Mouse (Mus musculus) ES-Bruce4 (cell line): Measurements from ENCODE around the gene Rasa4. TPM values are rescaled to one million over a fixed set of nuclear protein-coding genes. Genes with fewer than 3 reads are reported as not detected.

ENCODE experiments used
- polyA plus RNA-seq: library from polyadenylated mRNA; stranded (reverse); fragments of >200 nt; gene quantifications from 2 replicates; pipeline ENCODE4 v1.2.4, GENCODE M21; 2011; ENCODE audit warnings: low read depth; ENCODE audit not compliant: missing spikeins, insufficient read depth, insufficient read length

Gene Rasa4
- polyA plus RNA-seq, 1 experiment, result 5.9 TPM

Other genes starting within 250 kb of the Rasa4 start
- 426 and 500 TPM in 2 replicates for gene Hspb1, start 196.0 kb upstream of the Rasa4 start, polyA plus RNA-seq
- 372 TPM in 2 replicates for gene Ywhag, start 149.3 kb upstream of the Rasa4 start, polyA plus RNA-seq
- 6.3 and 9.5 TPM in 2 replicates for gene Ssc4d, start 109.4 kb upstream of the Rasa4 start, polyA plus RNA-seq
- 2.0 and 2.4 TPM in 2 replicates for gene Zp3, start 103.8 kb upstream of the Rasa4 start, polyA plus RNA-seq
- gene Dtx2, start 89.1 kb upstream of the Rasa4 start, polyA plus RNA-seq, result 23.7 and 25.0 TPM in 2 replicates
- gene Upk3b, start 45.4 kb upstream of the Rasa4 start, polyA plus RNA-seq, result 0.34 and 0.38 TPM in 2 replicates
- 2.7 and 3.7 TPM in 2 replicates for gene Upk3bl, start 29.4 kb upstream of the Rasa4 start, polyA plus RNA-seq
- 90.7 and 92.6 TPM in 2 replicates for gene Polr2j, start 32.7 kb downstream of the Rasa4 start, polyA plus RNA-seq
- gene Lrwd1, start 52.2 kb downstream of the Rasa4 start, polyA plus RNA-seq, result 49.1 and 54.6 TPM in 2 replicates
- 8.7 and 10.6 TPM in 2 replicates for gene Alkbh4, start 52.2 kb downstream of the Rasa4 start, polyA plus RNA-seq
- gene Orai2, start 86.8 kb downstream of the Rasa4 start, polyA plus RNA-seq, result 1.5 and 1.7 TPM in 2 replicates
- gene Prkrip1, start 115.0 kb downstream of the Rasa4 start, polyA plus RNA-seq, result 45.3 and 48.3 TPM in 2 replicates
- 2.3 and 2.7 TPM in 2 replicates for gene Sh2b2, start 162.6 kb downstream of the Rasa4 start, polyA plus RNA-seq